Mouse (Mus musculus) myocyte (in vitro differentiated cells): ENCODE data around the gene Glp1r.

Experiments used
- POLR2A ChIP-seq: IDR thresholded peaks from one replicate; pipeline ENCODE4 v1.6.1; 2011; ENCODE audit warnings: low read depth, mild to moderate bottlenecking, control low read depth, moderate library complexity; ENCODE audit not compliant: insufficient read length
- POLR2AphosphoS2 ChIP-seq: IDR thresholded peaks from one replicate; pipeline ENCODE4 v1.6.1; 2011; ENCODE audit warnings: low read depth, control low read depth; ENCODE audit not compliant: insufficient read length
- USF1 ChIP-seq: IDR thresholded peaks from one replicate; pipeline ENCODE4 v1.6.1; 2011; ENCODE audit warnings: low read depth, mild to moderate bottlenecking, control low read depth, moderate library complexity

- TF ChIP-seq USF1 (no peak), POLR2A (no peak), POLR2AphosphoS2 (no peak)
Measured at GRCm38 (mm10) chr17:30935301-30935700, 33.7 kb downstream of the Glp1r start.
